Mouse (Mus musculus): ENCODE measurements around the gene Chaf1b.

The Chaf1b gene

GRCm38 (mm10) chr16:93913881-93914576 is 30.3 kb downstream of the Chaf1b start:
- DNase-seq: no peak

DNA sequence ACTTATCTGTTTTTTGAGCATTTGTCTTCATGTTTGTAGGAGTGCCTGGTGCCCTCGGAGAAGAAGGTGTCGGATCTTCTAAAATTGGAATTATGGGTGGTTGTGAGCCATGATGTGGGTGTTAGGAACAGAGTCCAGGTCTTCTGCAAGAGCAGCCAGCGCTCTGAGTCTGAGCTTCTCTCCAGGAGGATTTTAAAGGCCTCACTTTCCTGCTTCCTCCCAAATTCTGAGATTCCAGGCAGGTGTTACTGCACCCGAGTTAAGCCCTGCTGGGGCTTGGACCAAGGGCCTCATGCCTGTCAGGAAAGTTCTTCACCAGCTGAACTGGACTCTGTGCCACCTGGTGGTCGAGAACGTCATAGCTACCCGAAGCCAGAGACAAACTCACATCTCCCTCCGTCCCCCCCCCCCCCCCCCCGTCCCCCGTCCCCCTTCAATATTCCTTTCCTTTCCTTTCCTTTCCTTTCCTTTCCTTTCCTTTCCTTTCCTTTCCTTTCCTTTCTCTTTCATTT is 31.7 kb downstream of the Chaf1b start:
- peak; percentile 75 for DNase-seq

DNA sequence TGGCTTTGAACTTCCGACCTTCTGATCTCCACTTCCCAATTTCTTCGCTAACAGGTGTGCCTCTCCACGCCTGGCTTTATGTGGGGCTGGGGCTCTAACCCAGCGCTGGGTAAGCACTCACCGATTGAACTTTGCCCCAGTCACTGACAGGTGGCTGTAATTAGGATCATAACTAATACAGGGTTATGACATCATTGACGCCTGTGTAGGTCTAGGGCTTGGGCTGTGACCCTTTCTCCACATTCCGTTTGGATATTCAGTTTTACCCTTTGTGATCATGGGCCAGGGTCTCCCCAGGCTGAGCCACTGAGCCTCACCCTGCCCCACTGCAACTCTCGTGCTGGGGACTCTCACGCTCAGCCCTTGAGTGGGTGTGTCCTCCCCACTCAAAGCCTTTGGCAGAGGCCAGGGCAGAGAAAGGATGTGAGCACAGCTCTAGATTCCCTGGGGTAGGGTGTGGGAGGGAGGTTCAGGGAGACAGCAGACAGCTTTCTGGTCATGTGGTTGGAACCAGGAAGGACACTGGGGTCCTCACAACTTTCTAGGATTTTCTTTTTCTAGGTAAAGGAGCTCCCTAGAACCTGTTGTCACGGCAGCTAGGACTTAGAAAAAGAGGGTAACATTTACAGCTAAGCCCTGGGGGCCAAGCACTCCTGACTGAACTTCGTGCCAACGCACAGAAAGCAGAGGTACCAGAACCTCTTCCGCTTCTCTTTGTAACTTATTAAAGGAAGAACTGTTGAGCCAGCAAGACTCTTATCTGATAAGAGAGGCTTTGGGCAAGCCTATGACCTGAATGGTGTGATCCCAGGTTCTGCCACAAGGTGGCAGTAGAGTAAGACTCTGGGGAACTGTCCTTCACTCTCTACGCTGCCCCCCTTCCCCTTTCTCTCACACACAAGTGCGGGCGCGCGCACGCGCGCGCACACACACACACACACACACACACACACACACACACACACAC is 34.3 kb downstream of the Chaf1b start:
- peak; percentile 89 for DNase-seq

DNA sequence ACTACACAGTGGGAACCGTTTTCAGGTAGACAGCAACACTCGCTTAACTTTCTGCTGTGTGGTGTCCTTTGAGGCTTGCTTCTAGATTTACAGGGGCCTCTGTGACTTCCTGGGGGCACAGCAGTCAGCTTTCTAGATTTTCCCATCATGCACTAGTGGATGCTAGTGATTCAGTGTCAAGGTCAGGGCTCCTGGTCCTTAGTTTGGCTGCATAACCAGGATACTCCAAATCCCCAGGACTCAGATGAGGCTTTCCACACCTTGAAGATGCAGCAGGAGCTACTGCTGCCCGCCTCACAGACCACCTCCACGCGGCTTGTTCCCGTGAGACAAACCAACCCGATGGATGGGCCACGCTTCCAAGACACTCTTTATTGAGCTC is 35.0 kb downstream of the Chaf1b start:
- no peak for DNase-seq

GRCm38 (mm10) chr16:93919189-93919588 is 35.5 kb downstream of the Chaf1b start:
- no peak for DNase-seq

- no peak for DNase-seq
These were observed 37.0 kb downstream of the Chaf1b start for GRCm38 (mm10) chr16:93920673-93921072.

- no peak for DNase-seq
These were observed 39.2 kb downstream of the Chaf1b start for GRCm38 (mm10) chr16:93922835-93923389.

DNA sequence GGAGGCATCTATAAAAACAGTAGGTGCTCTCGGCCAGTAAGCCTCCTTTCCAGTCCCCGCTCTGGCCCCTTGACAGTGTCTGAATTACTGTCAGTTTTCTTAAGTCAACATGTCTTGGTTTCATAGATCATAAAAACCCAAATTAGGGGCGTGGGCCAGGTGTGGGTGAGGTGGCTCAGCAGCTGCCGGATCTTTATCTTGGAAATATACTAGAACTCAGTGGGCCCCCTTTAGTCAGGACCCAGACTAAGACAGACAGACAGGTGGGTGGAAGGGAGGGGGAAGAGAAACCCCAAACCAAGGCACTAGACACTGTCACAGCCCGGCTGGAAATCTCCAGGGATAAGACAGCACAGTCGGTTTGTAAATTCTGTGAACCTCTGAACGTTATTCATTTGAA is 40.1 kb downstream of the Chaf1b start:
- no peak for DNase-seq

GRCm38 (mm10) chr16:93925684-93926247 is 42.1 kb downstream of the Chaf1b start:
- DNase-seq: no peak

- DNase-seq: no peak
These were observed 45.8 kb downstream of the Chaf1b start for GRCm38 (mm10) chr16:93929370-93930032.

DNA sequence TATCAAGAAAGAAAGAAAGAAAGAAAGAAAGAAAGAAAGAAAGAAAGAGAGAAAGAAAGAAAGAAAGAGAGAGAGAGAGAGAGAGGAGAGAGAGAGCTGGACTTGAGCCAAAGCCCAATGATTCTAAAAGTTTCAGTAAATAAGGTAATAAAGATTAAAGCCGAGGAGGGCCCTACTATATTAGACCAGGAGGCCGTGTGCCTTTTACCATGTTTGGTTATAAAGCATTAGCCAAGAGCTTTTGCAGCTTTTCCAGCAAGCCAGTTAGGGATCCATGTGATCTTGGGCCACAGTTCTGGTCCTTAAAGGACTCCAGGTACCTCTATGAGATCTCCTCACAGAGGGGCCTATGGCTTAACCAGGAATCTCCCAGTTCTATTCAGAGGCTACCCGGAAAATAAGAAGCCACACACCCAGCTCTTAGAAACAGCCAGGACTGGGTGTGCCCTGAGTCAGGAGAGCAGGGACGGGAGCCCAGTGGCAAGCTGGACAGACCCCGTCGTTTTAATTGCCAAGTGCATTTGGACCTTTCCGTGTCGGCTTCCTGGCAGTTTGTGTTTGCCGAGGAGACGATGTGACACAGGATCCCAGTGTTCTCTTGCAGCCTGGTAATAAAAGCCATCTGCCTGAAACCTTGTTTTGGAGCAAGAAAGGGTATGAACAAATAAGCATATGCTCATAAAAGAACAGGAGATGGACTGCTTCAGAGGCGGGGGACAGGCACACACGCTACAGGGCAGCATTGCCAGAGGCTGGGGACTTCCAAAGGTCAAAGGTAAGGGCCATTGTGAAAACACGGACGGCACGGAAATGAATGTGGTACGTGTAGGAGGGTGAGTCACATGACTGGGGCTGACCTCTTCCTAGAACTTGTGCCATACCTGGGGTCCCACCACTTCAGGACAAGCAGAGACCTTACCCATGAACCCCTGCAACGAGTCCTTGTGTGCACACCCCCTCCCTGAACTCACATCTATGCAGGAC is 48.8 kb downstream of the Chaf1b start:
- DNase-seq: no peak

GRCm38 (mm10) chr16:93934588-93934987 is 50.9 kb downstream of the Chaf1b start:
- DNase-seq: no peak

DNA sequence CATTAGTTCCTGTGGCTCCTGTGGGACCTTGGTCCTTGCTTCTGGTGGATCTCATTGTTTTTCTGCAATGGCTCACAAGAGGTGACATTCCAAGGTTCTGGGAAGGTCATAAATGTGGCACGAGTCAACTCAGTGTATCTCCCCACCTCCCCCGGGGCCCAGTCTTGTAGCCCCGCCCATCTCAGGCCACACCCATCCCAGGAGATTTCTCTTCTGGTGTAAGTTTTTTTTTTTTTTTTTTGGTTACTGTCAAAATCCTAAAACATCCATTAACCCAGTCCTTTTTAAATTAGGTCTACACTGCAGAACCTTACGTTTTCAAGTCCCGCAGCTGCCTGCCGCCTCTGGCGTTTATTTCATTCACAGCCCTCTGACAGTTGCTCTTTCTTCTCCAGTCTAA is 51.3 kb downstream of the Chaf1b start:
- DNase-seq: no peak

GRCm38 (mm10) chr16:93938400-93938846 is 54.7 kb downstream of the Chaf1b start:
- peak; percentile 74 for DNase-seq

DNA sequence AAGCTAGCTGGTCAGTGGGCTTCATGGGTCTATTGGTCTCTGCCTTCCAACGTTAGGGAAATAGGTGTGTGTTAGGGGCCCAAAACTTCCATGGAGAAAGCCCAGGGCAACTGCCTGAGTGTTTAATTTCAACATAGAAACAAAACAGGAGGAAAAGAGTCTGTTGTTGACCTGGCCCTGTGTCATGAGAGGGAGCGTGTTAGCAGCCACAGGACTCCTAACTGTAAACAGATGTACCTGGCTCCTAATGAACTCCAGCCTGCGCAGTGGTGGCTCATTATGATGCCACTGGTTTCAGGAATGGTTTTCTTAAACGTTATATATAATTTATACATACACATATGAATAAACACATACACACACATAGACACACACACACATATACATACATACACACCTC is 56.3 kb downstream of the Chaf1b start:
- no peak for DNase-seq

DNA sequence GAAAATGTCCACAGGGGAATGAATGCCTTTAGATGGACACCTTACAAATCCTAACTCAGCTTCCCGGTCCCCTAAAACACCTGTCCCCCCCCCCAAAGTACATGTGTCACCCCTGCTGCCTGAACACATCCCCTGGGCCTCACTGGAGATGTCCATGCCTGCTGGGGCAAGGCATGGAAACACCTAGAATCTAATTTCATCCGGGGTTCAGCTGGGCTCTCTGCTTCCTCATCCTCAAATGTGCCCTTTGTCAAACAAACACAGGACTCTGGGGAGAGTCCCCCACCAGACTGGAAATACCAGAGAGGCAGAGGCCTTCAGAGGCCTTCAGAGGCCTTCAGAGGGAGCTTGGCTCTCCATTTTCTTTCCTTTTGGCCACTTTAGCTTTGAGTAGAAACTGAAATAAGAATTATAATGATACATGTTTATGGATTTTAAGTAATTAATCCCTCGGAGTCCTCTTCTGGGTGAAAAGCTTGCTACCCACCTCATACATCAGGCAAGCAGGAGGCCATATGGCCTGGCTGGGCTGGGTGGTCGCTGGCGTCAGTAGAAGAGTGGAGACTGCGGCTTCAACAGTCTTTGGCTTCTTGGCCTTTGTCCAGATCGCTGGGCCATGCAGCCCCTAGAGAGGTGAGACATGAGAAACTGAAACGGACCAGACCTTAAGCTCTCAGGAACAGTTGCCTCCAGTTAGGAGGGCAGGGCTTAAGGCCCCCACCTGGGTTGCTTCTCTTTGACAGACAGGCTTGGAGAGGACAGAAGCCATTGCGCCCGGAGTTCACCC is 58.3 kb downstream of the Chaf1b start:
- DNase-seq: no peak

DNA sequence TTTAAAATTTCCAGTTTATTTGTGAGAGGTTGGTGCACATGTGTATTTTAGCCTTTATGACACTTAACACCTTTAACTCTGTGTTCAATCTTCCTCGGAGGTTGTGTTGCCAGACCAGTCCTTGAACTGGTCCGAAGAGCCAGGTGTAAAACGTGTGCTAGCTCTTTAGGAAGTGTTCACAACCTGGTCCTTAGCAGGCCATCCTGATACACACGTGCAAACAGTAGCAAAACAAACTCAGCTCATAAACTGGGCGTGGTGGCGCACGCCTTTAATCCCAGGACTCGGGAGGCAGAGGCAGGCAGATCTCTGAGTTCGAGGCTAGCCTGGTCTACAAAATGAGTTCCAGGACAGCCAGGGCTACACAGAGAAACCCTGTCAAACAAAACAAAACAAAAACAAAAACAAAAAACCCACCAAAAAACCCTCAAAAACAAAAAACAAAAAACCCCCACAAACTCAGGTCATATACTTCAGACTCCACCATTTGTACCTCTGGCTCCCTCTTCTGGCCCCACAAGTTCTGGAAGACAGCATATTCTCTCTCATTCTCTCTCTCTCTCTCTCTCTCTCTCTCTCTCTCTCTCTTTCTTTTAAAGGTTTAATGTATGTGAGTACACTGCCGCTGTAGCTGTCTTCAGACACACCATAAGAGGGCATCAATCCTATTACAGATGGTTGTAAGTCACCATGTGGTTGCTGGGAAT is 59.2 kb downstream of the Chaf1b start:
- no peak for DNase-seq

DNA sequence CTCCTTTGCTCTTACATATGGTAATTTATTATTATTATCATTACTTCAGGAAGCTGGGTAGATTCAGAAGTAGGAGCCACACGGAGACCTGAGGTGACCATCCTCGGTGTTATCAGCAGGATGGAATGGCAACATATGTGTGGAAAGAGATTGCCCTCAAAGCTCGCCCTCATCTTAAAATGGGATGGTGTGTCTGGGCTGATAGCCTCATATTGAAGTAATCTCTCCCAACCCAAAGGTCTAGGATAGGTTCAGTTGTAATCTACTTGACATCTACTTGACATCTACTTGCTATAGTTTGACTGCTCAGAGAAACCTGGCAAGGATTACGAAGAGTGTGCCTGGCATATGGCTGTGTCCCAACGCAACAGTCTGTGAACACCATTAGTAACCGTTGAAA is 60.6 kb downstream of the Chaf1b start:
- no peak for DNase-seq

DNA sequence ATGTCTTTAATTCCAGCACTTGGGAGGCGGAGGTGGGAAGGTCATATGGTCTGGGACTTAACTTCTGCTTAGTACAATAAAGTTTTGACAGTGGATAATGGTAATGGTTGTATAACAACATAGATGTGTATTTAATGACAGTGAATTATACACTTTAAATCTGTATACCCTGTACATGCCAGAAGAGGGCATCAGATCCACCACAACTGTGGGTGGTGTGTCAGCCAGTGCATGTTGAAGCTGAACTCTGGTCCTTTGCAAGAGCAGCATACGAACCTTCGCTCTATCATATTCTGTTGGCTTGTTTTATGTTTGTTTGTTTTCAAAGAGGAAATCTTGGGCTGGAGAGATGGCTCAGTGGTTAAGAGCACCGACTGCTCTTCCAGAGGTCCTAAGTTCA is 63.7 kb downstream of the Chaf1b start:
- DNase-seq: no peak

Data from kidney, postnatal 14 days (tissue).